Mouse (Mus musculus) brain, adult 2 months (tissue): Measurements from ENCODE around the gene Mapk7.

Experiments used
- DNase-seq: peaks from one replicate; pipeline ENCODE4 v3.0.0; 2011; ENCODE audit warnings: low read depth, low spot score

The Mapk7 gene

GRCm38 (mm10) chr11:61494129-61494997, at the start of gene Mapk7:
Gene Mapk7, minus strand, starts transcription at chr11:61494406.
- DNase-seq = peak; percentile 98

GRCm38 (mm10) chr11:61541106-61541505, 46.9 kb upstream of the Mapk7 start:
- DNase-seq = no peak

- no peak for DNase-seq
Observed at GRCm38 (mm10) chr11:61540642-61541041, 46.4 kb upstream of the Mapk7 start.

GRCm38 (mm10) chr11:61537362-61537761, 43.2 kb upstream of the Mapk7 start:
- peak; percentile 92 for DNase-seq

- DNase-seq = no peak
Observed at GRCm38 (mm10) chr11:61536952-61537351, 42.7 kb upstream of the Mapk7 start.

GRCm38 (mm10) chr11:61535530-61535929, 41.3 kb upstream of the Mapk7 start:
- no peak for DNase-seq

GRCm38 (mm10) chr11:61533571-61533970, 39.4 kb upstream of the Mapk7 start:
- peak; percentile 56 for DNase-seq

- peak; percentile 40 for DNase-seq
Observed at GRCm38 (mm10) chr11:61532820-61533219, 38.6 kb upstream of the Mapk7 start.

GRCm38 (mm10) chr11:61529268-61529713, 35.1 kb upstream of the Mapk7 start:
- DNase-seq = peak; percentile 97

GRCm38 (mm10) chr11:61526872-61527271, 32.7 kb upstream of the Mapk7 start:
- peak; percentile 92 for DNase-seq

GRCm38 (mm10) chr11:61519484-61520107, 25.4 kb upstream of the Mapk7 start:
- no peak for DNase-seq

- DNase-seq = no peak
Observed at GRCm38 (mm10) chr11:61518871-61519270, 24.7 kb upstream of the Mapk7 start.

GRCm38 (mm10) chr11:61517971-61518370, 23.8 kb upstream of the Mapk7 start:
- no peak for DNase-seq

- peak; percentile 59 for DNase-seq
Observed at GRCm38 (mm10) chr11:61514953-61515352, 20.7 kb upstream of the Mapk7 start.

GRCm38 (mm10) chr11:61504713-61505257, 10.6 kb upstream of the Mapk7 start, which contains the start of gene B9d1:
Gene B9d1, plus strand, starts transcription at chr11:61505144.
- peak; percentile 99 for DNase-seq

GRCm38 (mm10) chr11:61503933-61504332, 9.7 kb upstream of the Mapk7 start:
- no peak for DNase-seq

- no peak for DNase-seq
Observed at GRCm38 (mm10) chr11:61498736-61499504, 4.7 kb upstream of the Mapk7 start.

- no peak for DNase-seq
Observed at GRCm38 (mm10) chr11:61497490-61497889, 3.3 kb upstream of the Mapk7 start.

GRCm38 (mm10) chr11:61495528-61495927, 1.3 kb upstream of the Mapk7 start:
- DNase-seq = no peak

- peak; percentile 49 for DNase-seq
Observed at GRCm38 (mm10) chr11:61493525-61494128, 579 bp downstream of the Mapk7 start.

- DNase-seq = no peak
Observed at GRCm38 (mm10) chr11:61492749-61493401, 1.3 kb downstream of the Mapk7 start.
